Mouse (Mus musculus) forebrain, embryonic 16.5 days (tissue): ENCODE data around the gene Ccdc6. TPM values are rescaled to one million over a fixed set of nuclear protein-coding genes. Genes with fewer than 3 reads are reported as not detected.

Source experiments
- ATAC-seq: fragments of 200-750 bp; cut with Nextera tagmentation; 2 replicates; pipeline ENCODE4 v1.8.0; 2017; ENCODE audit warnings: mild to moderate bottlenecking, moderate library complexity
- H3K27ac ChIP-seq: fragments of 300-500 bp; sonication (generic); 2 replicates; pipeline ENCODE4 v1.5.1; 2014; ENCODE audit warnings: low read length, control low read depth
- H3K27me3 ChIP-seq: fragments of 300-500 bp; sonication (generic); replicated peaks from 2 replicates; pipeline ENCODE4 v1.6.1; 2014; ENCODE audit warnings: low read length; ENCODE audit not compliant: control insufficient read depth, insufficient read depth
- H3K36me3 ChIP-seq: fragments of 300-500 bp; sonication (generic); 2 replicates; pipeline ENCODE4 v1.6.1; 2014; ENCODE audit not compliant: control insufficient read depth, insufficient read depth
- H3K4me1 ChIP-seq: fragments of 300-500 bp; sonication (generic); replicated peaks from 2 replicates; pipeline ENCODE4 v1.6.1; 2014; ENCODE audit warnings: low read length; ENCODE audit not compliant: control insufficient read depth, insufficient read depth
- H3K4me2 ChIP-seq: fragments of 300-500 bp; sonication (generic); 2 replicates; pipeline ENCODE4 v1.6.1; 2014; ENCODE audit warnings: mild to moderate bottlenecking, low read length, control low read depth
- H3K4me3 ChIP-seq: fragments of 300-500 bp; sonication (generic); replicated peaks from 2 replicates; pipeline ENCODE4 v1.5.1; 2014; ENCODE audit warnings: mild to moderate bottlenecking, low read length, control low read depth
- H3K9ac ChIP-seq: fragments of 300-500 bp; sonication (generic); replicated peaks from 2 replicates; pipeline ENCODE4 v1.6.1; 2014; ENCODE audit warnings: low read depth, low read length, control low read depth
- H3K9me3 ChIP-seq: fragments of 300-500 bp; sonication (generic); 2 replicates; pipeline ENCODE4 v1.6.1; 2016; ENCODE audit warnings: low read length; ENCODE audit not compliant: control insufficient read depth
- WGBS: fragments of 180-500 bp; shearing (Covaris S2); extraction: QIAGEN DNeasy Blood & Tissue Kit; methylation state at CpG from one replicate; pipeline ENCODE4 v1.1.7; 2014; 5-methylcytosine and 5-hydroxymethylcytosine counted together
- polyA plus RNA-seq: library from polyadenylated mRNA; unstranded; fragments of >200 nt; fragmentation: Nextera tagmentation; extraction: Ambion mirVana; gene quantifications from 2 replicates; pipeline ENCODE4 v1.2.1, GENCODE M21; 2015

The Ccdc6 gene
- polyA plus RNA-seq, 1 experiment from 2014 or later = 18.1 TPM

DNA sequence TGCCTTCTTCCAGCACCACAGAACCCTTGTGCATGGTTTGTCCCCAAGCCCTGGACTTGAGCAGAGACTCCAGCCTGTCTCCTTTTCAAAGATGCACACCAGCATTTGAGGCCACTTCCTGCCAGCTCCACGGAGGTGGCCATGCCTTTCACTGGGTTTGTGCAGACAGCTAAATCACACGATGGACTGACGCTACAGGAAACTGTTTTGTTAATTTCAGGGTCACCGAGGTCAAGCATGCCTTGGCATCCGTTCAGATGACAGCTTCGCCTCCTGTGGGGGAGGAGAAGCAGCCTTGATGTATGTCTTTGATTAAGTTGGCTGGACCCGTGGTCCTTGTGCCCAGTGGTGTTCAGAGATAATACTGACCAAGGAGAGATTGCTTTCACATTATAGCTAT lies 52.2 kb downstream of the Ccdc6 start:
- Histone ChIP-seq H3K9ac (no peak overlapping the region), H3K9me3 (0 out of 2 replicates have a peak, but pooled peaks cover 2% of the 10 kb centered on the region), H3K27me3 (no peaks in the 10 kb centered on the region), H3K4me3 (no peak overlapping the region), H3K4me2 (no peak overlapping the region), H3K36me3 (peaks cover 11% of the 10 kb centered on the region), H3K4me1 (0 out of 2 replicates have a peak, but pooled peaks cover 2% of the 10 kb centered on the region), H3K27ac (no peak overlapping the region)
- no peak for ATAC-seq
- WGBS = 55% methylated on average over 7 of the region's 7 CpGs

DNA sequence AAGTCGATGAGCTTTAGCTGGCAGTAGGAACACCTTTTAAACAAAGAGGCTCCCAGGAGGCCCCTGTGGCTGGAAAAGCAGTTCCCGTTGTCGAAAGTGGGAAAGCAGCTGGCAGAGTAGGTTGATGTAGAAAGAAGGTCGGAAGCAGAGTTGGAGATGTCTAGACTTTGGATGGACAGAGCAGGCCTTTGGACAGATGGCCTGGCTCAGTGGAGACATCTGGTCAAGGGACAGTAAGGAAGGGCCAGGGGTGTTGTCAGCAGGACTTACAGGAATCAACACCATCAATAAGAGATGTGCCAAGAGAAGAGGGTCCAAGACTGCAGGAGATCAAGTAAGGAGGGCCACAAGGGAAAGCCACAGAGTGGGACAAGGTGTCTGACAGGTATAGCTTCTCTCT lies 53.4 kb downstream of the Ccdc6 start:
- 86% methylated on average over 4 of the region's 4 CpGs for WGBS
- Histone ChIP-seq H3K9me3 (0 out of 2 replicates have a peak, but pooled peaks cover 2% of the 10 kb centered on the region), H3K27ac (no peak overlapping the region), H3K4me2 (no peak overlapping the region), H3K4me3 (no peak overlapping the region), H3K36me3 (peaks cover 13% of the 10 kb centered on the region), H3K4me1 (no peaks in the 10 kb centered on the region), H3K27me3 (no peaks in the 10 kb centered on the region), H3K9ac (no peak overlapping the region)
- no peak for ATAC-seq

DNA sequence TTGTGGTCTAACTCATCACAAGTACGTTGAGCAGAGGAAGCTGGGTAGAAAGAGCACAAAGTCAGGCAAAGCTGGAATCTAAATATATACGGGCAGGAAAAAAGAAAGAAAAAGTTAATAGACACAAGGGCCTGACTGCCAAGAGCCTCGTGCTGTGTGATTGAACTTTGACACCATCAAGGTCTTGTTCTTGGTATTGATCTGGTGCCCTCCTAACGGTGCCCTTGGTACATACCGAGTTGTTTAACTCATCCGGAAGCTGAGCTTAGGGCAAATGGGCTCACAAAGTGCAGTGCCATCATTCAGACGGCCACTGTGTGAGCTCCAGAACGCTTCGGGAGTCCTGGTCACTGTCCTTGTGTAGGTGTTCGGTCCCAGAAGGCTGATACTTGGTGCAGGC lies 54.2 kb downstream of the Ccdc6 start:
- Histone ChIP-seq H3K9ac (no peak overlapping the region), H3K4me3 (no peak overlapping the region), H3K9me3 (no peaks in the 10 kb centered on the region), H3K36me3 (peaks cover 7% of the 10 kb centered on the region; the same call in 1 of the 2 replicates), H3K4me1 (no peaks in the 10 kb centered on the region), H3K27me3 (no peaks in the 10 kb centered on the region), H3K4me2 (no peak overlapping the region), H3K27ac (no peak overlapping the region)
- WGBS = 91% methylated on average over 10 of the region's 10 CpGs
- no peak for ATAC-seq

DNA sequence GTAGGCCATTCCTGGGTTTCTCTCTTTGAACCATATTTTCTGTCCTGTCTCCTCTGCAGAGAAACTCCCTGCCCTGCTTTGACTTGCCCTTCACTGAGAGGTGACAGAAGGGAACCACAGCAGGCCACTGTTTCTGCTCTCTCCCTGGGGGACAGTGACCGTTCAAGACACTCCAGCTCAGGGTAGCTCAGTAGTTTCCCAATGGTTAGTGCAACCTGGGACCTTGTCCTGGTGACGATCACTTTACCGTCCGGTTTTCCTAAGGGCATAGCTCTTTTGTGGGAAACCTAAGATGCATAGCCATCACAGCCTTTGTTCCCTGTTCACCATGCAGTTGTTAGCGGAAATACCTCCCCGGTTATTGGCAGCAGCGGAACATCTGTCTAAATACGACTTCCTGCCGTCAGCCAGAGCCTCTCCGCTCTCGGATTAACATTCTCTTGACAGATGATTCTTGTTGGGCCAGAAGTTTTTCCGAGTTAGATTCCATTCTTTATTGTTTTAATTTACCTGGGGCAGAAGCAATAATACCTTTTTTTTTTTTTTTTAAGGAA lies 55.3 kb downstream of the Ccdc6 start:
- no peak for ATAC-seq

DNA sequence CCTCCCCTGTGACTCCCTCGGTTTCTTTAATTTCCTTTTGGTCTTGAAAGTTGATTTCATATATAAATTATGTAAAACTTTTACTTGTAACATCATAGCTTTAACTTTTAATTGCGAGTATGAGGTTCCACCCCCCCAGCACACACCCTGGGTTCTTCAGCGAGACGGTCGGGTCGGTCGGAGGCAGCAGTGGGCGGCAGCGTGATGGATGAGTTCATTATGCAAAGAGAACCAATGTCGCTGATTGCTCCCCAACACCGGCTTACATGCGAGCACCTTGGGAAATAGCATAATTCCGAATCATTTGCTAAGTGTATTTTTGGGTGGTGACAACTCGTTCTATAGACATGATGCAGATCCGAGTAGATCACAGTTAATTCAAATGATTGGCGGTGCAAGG lies 56.9 kb downstream of the Ccdc6 start:
- no peaks in the 10 kb centered on the region for H3K4me1 ChIP-seq
- peaks cover 7% of the 10 kb centered on the region; the same call in 1 of the 2 replicates for H3K36me3 ChIP-seq
- 95% methylated on average over 16 of the region's 16 CpGs for WGBS
- H3K27me3 ChIP-seq = no peaks in the 10 kb centered on the region
- no peak overlapping the region for H3K4me2 ChIP-seq
- H3K27ac ChIP-seq = no peak overlapping the region
- no peak overlapping the region for H3K9ac ChIP-seq
- no peak overlapping the region for H3K4me3 ChIP-seq
- H3K9me3 ChIP-seq = no peaks in the 10 kb centered on the region
- ATAC-seq = no peak

More for the DNA sequence above, 55.3 kb downstream of the Ccdc6 start:
- Histone ChIP-seq H3K9me3 (no peaks in the 10 kb centered on the region), H3K36me3 (peaks cover 7% of the 10 kb centered on the region; the same call in 1 of the 2 replicates), H3K9ac (no peak overlapping the region), H3K4me2 (no peak overlapping the region), H3K4me3 (no peak overlapping the region), H3K27me3 (no peaks in the 10 kb centered on the region), H3K27ac (no peak overlapping the region), H3K4me1 (no peaks in the 10 kb centered on the region)
- 84% methylated on average over 12 of the region's 12 CpGs for WGBS

DNA sequence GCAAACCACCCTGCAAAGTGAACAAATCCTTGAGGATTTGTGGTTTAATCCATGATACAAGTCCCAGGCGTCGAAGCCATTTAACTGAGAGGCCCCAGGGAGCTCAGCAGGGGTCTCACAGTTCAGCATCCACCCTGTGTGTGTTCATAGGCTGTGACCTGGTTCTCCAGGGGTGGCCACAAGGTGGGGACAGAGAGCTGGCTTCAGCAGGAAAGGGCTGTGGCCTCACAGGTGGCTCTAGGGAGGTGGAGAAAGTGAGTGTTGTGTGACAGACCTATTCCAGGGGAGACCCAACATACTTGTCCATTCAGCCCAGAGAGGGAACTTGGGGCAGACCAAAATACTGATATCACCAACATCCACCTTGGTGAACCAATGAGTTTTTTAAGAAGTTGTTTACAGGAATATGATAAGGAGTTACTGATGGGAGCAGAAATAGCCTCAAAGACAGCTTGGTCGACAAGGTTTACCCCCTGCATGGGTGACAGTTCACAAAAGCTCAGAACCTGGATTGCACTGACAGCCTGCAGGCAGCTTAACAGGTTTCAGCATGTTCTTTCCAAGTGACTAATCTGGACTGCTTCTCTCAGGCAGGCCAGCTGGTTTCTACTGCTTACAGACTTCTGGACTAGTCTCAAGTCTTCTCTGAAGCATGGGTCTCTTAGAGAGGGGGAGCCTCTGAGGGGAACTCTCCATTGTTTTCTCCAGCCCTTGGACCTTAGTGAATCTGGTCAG lies 59.7 kb downstream of the Ccdc6 start:
- WGBS = 70% methylated on average over 3 of the region's 3 CpGs
- H3K27ac ChIP-seq = no peak overlapping the region
- H3K9me3 ChIP-seq = no peaks in the 10 kb centered on the region
- no peak for ATAC-seq
- H3K4me1 ChIP-seq = no peaks in the 10 kb centered on the region
- no peak overlapping the region for H3K9ac ChIP-seq
- H3K27me3 ChIP-seq = no peaks in the 10 kb centered on the region
- peaks cover 7% of the 10 kb centered on the region; the same call in 1 of the 2 replicates for H3K36me3 ChIP-seq
- no peak overlapping the region for H3K4me2 ChIP-seq
- H3K4me3 ChIP-seq = no peak overlapping the region

DNA sequence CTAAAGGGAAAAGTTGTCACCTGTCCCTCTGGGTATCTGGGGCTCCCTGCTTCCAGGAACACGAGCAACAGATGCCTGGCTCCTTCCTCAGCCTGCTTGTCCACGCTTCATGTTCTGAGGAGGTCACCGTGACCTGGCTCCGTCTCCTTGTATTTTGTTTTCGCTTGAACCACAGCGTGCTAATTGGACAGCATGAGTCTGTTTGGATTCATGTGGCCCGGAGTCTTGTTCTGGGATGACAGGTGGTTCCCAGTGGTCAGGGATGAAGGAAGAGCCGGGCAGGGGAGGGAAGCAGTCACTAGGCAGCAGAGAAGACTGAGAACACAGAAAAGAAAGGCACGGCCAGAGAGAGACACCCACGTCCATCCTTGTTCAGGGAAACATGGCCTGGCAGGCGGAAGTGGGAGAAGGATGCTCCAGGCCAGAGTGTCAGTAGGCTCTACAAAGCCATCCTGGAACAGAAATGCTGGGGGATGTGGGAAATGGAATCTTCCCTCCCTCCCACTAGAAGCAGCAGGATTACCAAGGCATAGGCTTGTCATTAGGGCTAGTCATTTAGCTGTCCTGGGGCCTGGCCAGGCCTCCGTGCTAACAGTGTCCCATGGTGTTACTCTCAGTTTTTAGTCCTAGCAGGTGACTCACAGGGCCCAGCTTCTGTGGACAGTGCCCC lies 62.9 kb downstream of the Ccdc6 start:
- Histone ChIP-seq H3K4me1 (peaks cover 4% of the 10 kb centered on the region; the same call in 1 of the 2 replicates), H3K4me2 (no peak overlapping the region), H3K36me3 (peaks cover 3% of the 10 kb centered on the region; the same call in 1 of the 2 replicates), H3K27me3 (no peaks in the 10 kb centered on the region), H3K9ac (no peak overlapping the region), H3K4me3 (no peak overlapping the region), H3K9me3 (no peaks in the 10 kb centered on the region), H3K27ac (no peak overlapping the region)
- 71% methylated on average over 12 of the region's 12 CpGs for WGBS
- no peak for ATAC-seq

DNA sequence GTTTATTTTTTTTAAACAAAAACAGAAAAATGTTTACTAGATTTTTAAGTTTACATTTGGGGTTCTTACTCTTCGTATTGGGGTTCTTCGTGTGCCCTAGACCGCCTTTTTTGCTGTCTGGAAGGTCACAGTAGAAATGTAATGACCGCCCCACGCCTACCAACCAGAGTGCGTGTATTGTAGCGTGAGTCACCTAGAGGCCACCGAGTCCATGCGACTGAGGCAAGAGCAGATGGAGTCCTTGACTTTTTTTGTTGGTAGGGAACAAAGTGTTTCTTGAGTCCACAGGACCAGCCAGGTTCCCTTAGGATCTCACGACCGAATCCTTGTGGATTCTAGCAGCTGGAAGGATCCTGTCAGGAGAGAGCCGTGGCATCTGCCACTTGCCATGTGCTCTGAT lies 63.9 kb downstream of the Ccdc6 start:
- Histone ChIP-seq H3K27me3 (no peaks in the 10 kb centered on the region), H3K36me3 (peaks cover 2% of the 10 kb centered on the region; the same call in 1 of the 2 replicates), H3K9me3 (no peaks in the 10 kb centered on the region), H3K4me2 (no peak overlapping the region), H3K9ac (no peak overlapping the region), H3K4me1 (peaks cover 7% of the 10 kb centered on the region; the same call in 1 of the 2 replicates), H3K4me3 (no peak overlapping the region), H3K27ac (no peak overlapping the region)
- ATAC-seq = no peak
- 92% methylated on average over 12 of the region's 12 CpGs for WGBS

DNA sequence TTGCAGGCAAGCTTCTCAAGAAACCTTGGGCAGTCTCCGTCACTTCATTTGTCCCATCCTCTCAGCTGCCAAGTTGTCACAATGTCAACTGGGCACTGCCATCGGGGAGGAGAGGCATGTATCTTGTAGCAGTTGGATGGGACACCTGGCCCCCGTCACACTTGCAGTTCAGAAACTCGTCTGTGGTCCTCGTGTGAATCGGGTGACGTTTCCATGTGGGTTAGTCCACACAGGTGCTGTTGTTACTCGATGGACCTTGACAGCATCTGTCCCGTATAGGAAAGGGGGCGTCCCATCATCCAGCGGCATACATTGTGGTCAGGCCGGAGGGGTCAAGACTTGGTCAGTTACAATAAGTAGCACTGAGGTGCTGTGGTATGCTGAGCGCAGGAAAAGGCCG lies 64.6 kb downstream of the Ccdc6 start:
- no peaks in the 10 kb centered on the region for H3K27me3 ChIP-seq
- H3K9me3 ChIP-seq = no peaks in the 10 kb centered on the region
- no peaks in the 10 kb centered on the region for H3K36me3 ChIP-seq
- H3K4me3 ChIP-seq = no peak overlapping the region
- ATAC-seq = no peak
- H3K4me1 ChIP-seq = peaks cover 7% of the 10 kb centered on the region; the same call in 1 of the 2 replicates
- H3K9ac ChIP-seq = no peak overlapping the region
- H3K27ac ChIP-seq = no peak overlapping the region
- WGBS = 93% methylated on average over 14 of the region's 14 CpGs
- H3K4me2 ChIP-seq = no peak overlapping the region
